Mouse (Mus musculus): ENCODE measurements around the gene Rbfox3. TPM values are rescaled to one million over a fixed set of nuclear protein-coding genes. Genes with fewer than 3 reads are reported as not detected.

The Rbfox3 gene
- 28.8 and 30.1 TPM in 2 replicates for polyA plus RNA-seq (2012; rRNA removed)

DNA sequence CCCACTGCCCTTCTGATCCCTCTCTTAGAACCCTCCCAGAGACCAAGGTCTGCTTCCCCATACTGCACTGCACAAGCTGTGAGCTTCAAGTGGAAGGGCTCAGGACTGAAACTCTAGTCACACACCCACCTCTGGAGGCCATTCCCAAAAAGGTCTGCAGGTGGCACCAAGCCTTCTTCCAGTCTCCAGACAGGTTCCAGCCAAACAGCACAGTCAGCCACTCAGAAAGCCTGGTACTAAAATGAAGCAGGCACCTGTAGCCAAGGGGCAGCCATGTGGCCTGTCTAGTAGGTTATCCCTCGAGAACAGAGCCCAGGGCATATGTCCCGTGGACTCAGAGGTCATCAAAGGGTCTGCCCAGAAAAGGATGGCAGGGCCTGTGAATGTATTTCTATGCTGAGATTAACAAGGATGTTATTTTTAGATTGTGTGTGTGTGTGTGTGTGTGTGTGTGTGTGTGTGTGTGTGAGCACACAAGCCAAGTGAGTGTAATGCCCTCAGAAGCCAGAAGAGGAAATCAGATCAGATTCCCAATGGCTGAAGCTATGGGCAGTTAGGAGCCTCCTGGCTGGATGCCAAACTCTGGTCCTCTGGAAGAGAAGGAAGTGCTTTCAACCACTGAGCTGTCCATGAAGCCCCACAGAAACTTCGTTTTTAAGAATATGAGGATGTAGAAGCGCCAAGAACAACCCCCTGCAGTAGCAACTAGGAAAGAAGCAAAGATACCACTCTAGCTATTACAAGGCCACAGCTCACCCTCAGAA is at the start of gene Rbfox3:
TSS of gene Rbfox3 (minus strand) at position 291 of the 764 bp plus-strand sequence.

DNA sequence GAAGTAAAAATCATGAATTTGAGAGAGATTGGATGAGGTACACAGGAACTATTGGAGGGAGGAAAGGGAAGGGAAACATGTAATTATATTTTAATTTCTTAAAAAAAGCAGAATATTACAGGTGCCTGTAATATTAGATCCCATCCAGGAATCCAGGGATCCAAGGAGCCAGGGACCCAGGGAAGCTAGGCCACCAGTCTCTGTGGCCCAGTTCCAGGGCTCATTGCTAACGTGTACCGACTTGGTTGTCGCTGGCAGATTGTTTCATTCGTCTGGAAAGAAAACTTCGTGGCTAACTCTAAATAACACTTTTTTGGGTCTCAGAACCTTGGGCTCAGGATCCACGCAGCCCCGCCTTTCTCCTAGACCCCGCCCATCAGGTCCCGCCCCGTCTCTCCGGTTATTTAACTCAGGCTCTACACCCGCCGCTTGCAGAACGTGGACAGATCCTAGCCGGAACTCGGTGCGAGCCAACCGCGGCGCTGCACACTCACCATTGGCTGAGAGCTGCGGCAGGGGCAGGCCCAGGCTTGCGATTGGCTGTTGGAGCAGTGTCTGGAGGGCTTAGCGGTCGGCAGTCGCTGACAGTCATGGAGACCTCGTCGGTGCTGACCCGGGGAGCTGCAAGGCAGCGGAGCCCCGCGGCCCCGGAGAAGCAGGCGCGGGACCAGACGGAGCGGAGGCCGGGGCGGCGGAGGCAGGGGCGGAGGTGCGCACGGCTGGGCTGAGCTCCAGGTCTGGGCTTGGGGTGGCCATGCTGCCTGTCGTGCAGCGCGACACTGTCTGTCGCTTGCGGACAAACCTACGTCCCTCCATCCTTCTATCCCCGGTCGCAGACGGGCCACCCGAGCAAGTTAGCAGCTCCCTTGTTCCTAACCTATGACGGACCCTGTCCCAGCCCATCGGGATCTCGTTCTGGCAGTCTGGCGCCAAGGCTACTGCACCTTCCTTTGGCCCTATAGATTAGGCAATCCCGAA is 434.7 kb downstream of the Rbfox3 start, which contains the start of gene Engase:
TSS of gene Engase (plus strand) at position 434 of the 978 bp plus-strand sequence.

Other genes with a start within 250 kb of the Rbfox3 start
- not detected in 2 replicates for gene Enpp7, start 76.6 kb upstream of the Rbfox3 start, polyA plus RNA-seq (2012; rRNA removed)
- gene Cbx2, start 111.4 kb upstream of the Rbfox3 start, polyA plus RNA-seq (2012; rRNA removed), result 33.0 and 38.5 TPM in 2 replicates
- 8.7 and 9.2 TPM in 2 replicates for gene Cbx8, start 129.4 kb upstream of the Rbfox3 start, polyA plus RNA-seq (2012; rRNA removed)
- 27.2 and 30.2 TPM in 2 replicates for gene Cbx4, start 174.6 kb upstream of the Rbfox3 start, polyA plus RNA-seq (2012; rRNA removed)